Mouse (Mus musculus): ENCODE results near the gene Mogs. TPM values are rescaled to one million over a fixed set of nuclear protein-coding genes. Genes with fewer than 3 reads are reported as not detected.

The Mogs gene
- total and polyA plus RNA-seq, 3 experiments, result 150 to 209 TPM; not detected in 1

GRCm38 (mm10) chr6:83065995-83066394 is 49.3 kb upstream of the Mogs start:
- TF ChIP-seq TBP (IDR thresholded peaks at IDR 0.05; ENCODE audit: low read depth, low read length), result no peak
- no peak for TF ChIP-seq GABPA (IDR thresholded peaks at IDR 0.05; ENCODE audit: low read depth, low read length)
- no peak for TF ChIP-seq ZMIZ1 (IDR thresholded peaks at IDR 0.05; ENCODE audit: low read depth, low read length)
- no peak for TF ChIP-seq RCOR1 (IDR thresholded peaks at IDR 0.05; ENCODE audit: low read depth, low read length)
- no peak for TF ChIP-seq MYB (IDR thresholded peaks at IDR 0.05; ENCODE audit: low read depth, low read length)
- TF ChIP-seq HCFC1 (IDR thresholded peaks at IDR 0.05; ENCODE audit: low read depth, low read length), result no peak
- TF ChIP-seq ZC3H11A (IDR thresholded peaks at IDR 0.05; ENCODE audit: low read depth, low read length), result no peak
- no peak for TF ChIP-seq ZNF384 (IDR thresholded peaks at IDR 0.05; ENCODE audit: low read depth, low read length)
- TF ChIP-seq E2F4 (IDR thresholded peaks at IDR 0.05; ENCODE audit: borderline replicate concordance, low read depth, low read length), result no peak
- TF ChIP-seq BHLHE40 (IDR thresholded peaks at IDR 0.05; ENCODE audit: borderline replicate concordance, low read depth, low read length), result no peak
- no peak for TF ChIP-seq MAX (IDR thresholded peaks at IDR 0.05; ENCODE audit: low read length)
- TF ChIP-seq SIN3A (IDR thresholded peaks at IDR 0.05; ENCODE audit: low read length), result no peak
- no peak for TF ChIP-seq TCF12 (IDR thresholded peaks at IDR 0.05; ENCODE audit: low read depth, low read length)
- no peak for TF ChIP-seq ETS1 (IDR thresholded peaks at IDR 0.05; ENCODE audit: low read depth, low read length)
- no peak for TF ChIP-seq NELFE (IDR thresholded peaks at IDR 0.05; ENCODE audit: low read depth, low read length)
- TF ChIP-seq USF2 (IDR thresholded peaks at IDR 0.05; ENCODE audit: borderline replicate concordance in 1 of 2, insufficient read depth in 1 of 2, low read depth in 1 of 2, low read length in 2 of 2), result no peak
- no peak for TF ChIP-seq USF1 (IDR thresholded peaks at IDR 0.05; ENCODE audit: low read depth, low read length)
- no peak for TF ChIP-seq CHD2 (IDR thresholded peaks at IDR 0.05; ENCODE audit: low read length)
- no peak for TF ChIP-seq EP300 (IDR thresholded peaks at IDR 0.05; ENCODE audit: low read depth in 1 of 2, low read length in 2 of 2)
- TF ChIP-seq ELF1 (IDR thresholded peaks at IDR 0.05; ENCODE audit: low read depth, low read length), result no peak
- DNase-seq (ENCODE audit: low read depth, low spot score), result no peak
- no peaks in the 10 kb centered on the region for H3K9me3 ChIP-seq (replicated peaks; ENCODE audit: insufficient read depth, low read length)
- H3K4me3 ChIP-seq (ENCODE audit: control insufficient read depth in 1 of 2, insufficient read depth in 1 of 2, low read depth in 2 of 2, low read length in 2 of 2), result no peak overlapping the region
- H3K79me2 ChIP-seq (ENCODE audit: control insufficient read depth, insufficient read depth, low read length, poor library complexity), result no peaks in the 10 kb centered on the region
- H3K4me1 ChIP-seq (ENCODE audit: control insufficient read depth in 1 of 2, insufficient read depth in 2 of 2, low read length in 2 of 2), result no peaks in the 10 kb centered on the region
- H3K36me3 ChIP-seq (ENCODE audit: control insufficient read depth in 1 of 2, insufficient read depth in 2 of 2, low read length in 2 of 2), result no peaks in the 10 kb centered on the region
- H3K27me3 ChIP-seq (ENCODE audit: control insufficient read depth in 1 of 2, insufficient read depth in 2 of 2, low read length in 2 of 2), result no peaks in the 10 kb centered on the region
- H3K27ac ChIP-seq (ENCODE audit: control insufficient read depth, low read depth, low read length), result no peak overlapping the region
- H3K9ac ChIP-seq (ENCODE audit: control insufficient read depth, low read depth, low read length, poor library complexity, severe bottlenecking), result no peak overlapping the region

- no peak overlapping the region for H3K4me3 ChIP-seq (ENCODE audit: control insufficient read depth in 1 of 2, insufficient read depth in 1 of 2, low read depth in 2 of 2, low read length in 2 of 2)
- DNase-seq (ENCODE audit: low read depth, low spot score), result no peak
- H3K36me3 ChIP-seq (ENCODE audit: control insufficient read depth in 1 of 2, insufficient read depth in 2 of 2, low read length in 2 of 2), result no peaks in the 10 kb centered on the region
- TF ChIP-seq RAD21 (IDR thresholded peaks at IDR 0.05; ENCODE audit: low read depth, low read length) (no peak), CHD2 (IDR thresholded peaks at IDR 0.05; ENCODE audit: low read length) (no peak), BHLHE40 (IDR thresholded peaks at IDR 0.05; ENCODE audit: borderline replicate concordance, low read depth, low read length) (no peak), USF2 (IDR thresholded peaks at IDR 0.05; ENCODE audit: borderline replicate concordance in 1 of 2, insufficient read depth in 1 of 2, low read depth in 1 of 2, low read length in 2 of 2) (no peak), POLR2AphosphoS5 (IDR thresholded peaks at IDR 0.05; ENCODE audit: borderline replicate concordance, low read depth, low read length) (no peak), POLR2AphosphoS2 (IDR thresholded peaks at IDR 0.05; ENCODE audit: low read length) (no peak), ZNF384 (IDR thresholded peaks at IDR 0.05; ENCODE audit: low read depth, low read length) (no peak), SMC3 (IDR thresholded peaks at IDR 0.05; ENCODE audit: low read depth, low read length) (no peak), UBTF (IDR thresholded peaks at IDR 0.05; ENCODE audit: borderline replicate concordance, insufficient read depth, low read depth, low read length) (no peak), ELF1 (IDR thresholded peaks at IDR 0.05; ENCODE audit: low read depth, low read length) (no peak), KAT2A (conservative IDR thresholded peaks at IDR 0.05; ENCODE audit: low read depth, low read length) (no peak), USF1 (IDR thresholded peaks at IDR 0.05; ENCODE audit: low read depth, low read length) (no peak), GABPA (IDR thresholded peaks at IDR 0.05; ENCODE audit: low read depth, low read length) (no peak), MEF2A (IDR thresholded peaks at IDR 0.05; ENCODE audit: extremely low read depth, insufficient replicate concordance, low read depth, low read length, poor library complexity, severe bottlenecking) (no peak)
- no peak overlapping the region for H3K27ac ChIP-seq (ENCODE audit: control insufficient read depth, low read depth, low read length)
- no peaks in the 10 kb centered on the region for H3K4me1 ChIP-seq (ENCODE audit: control insufficient read depth in 1 of 2, insufficient read depth in 2 of 2, low read length in 2 of 2)
- no peaks in the 10 kb centered on the region for H3K79me2 ChIP-seq (ENCODE audit: control insufficient read depth, insufficient read depth, low read length, poor library complexity)
- H3K27me3 ChIP-seq (ENCODE audit: control insufficient read depth in 1 of 2, insufficient read depth in 2 of 2, low read length in 2 of 2), result no peaks in the 10 kb centered on the region
- H3K9ac ChIP-seq (ENCODE audit: control insufficient read depth, low read depth, low read length, poor library complexity, severe bottlenecking), result no peak overlapping the region
- H3K9me3 ChIP-seq (replicated peaks; ENCODE audit: insufficient read depth, low read length), result no peaks in the 10 kb centered on the region
Measured at GRCm38 (mm10) chr6:83066441-83066840, 48.9 kb upstream of the Mogs start.

All from MEL (cell line).